Mouse (Mus musculus) myocyte (in vitro differentiated cells): ENCODE measurements around the gene Ascc1.

ENCODE experiments used
- CEBPB ChIP-seq: IDR thresholded peaks from 2 replicates; pipeline ENCODE4 v1.6.1; 2011; ENCODE audit warnings: mild to moderate bottlenecking, moderate library complexity; ENCODE audit not compliant: poor library complexity, insufficient read depth, severe bottlenecking
- E2F4 ChIP-seq: IDR thresholded peaks from one replicate; pipeline ENCODE4 v1.6.1; 2011; ENCODE audit warnings: mild to moderate bottlenecking, control low read depth, moderate library complexity; ENCODE audit not compliant: insufficient read depth
- MAX ChIP-seq: IDR thresholded peaks from one replicate; pipeline ENCODE4 v1.6.1; 2011; ENCODE audit warnings: low read depth, mild to moderate bottlenecking, control low read depth
- MYOD1 ChIP-seq, 3 experiments: IDR thresholded peaks; one replicate each; pipeline ENCODE4 v1.6.1; 2011; ENCODE audit warnings: control low read depth in 2 of 3, low read depth in 2 of 3, mild to moderate bottlenecking in 2 of 3, moderate library complexity in 1 of 3; ENCODE audit not compliant: insufficient read length in 2 of 3, control insufficient read depth in 1 of 3
- MYOG ChIP-seq, 3 experiments: IDR thresholded peaks; one replicate each; pipeline ENCODE4 v1.6.1; 2011; ENCODE audit warnings: control low read depth in 2 of 3, low read depth in 2 of 3, mild to moderate bottlenecking in 2 of 3; ENCODE audit not compliant: insufficient read length in 2 of 3, control insufficient read depth in 1 of 3, insufficient read depth in 1 of 3
- POLR2A ChIP-seq: IDR thresholded peaks from one replicate; pipeline ENCODE4 v1.6.1; 2011; ENCODE audit warnings: low read depth, mild to moderate bottlenecking, control low read depth, moderate library complexity; ENCODE audit not compliant: insufficient read length
- POLR2AphosphoS2 ChIP-seq: IDR thresholded peaks from one replicate; pipeline ENCODE4 v1.6.1; 2011; ENCODE audit warnings: low read depth, control low read depth; ENCODE audit not compliant: insufficient read length
- REST ChIP-seq: IDR thresholded peaks from one replicate; pipeline ENCODE4 v1.6.1; 2011; ENCODE audit warnings: mild to moderate bottlenecking, control low read depth, moderate library complexity; ENCODE audit not compliant: insufficient read depth, insufficient read length
- SRF ChIP-seq: IDR thresholded peaks from one replicate; pipeline ENCODE4 v1.6.1; 2011; ENCODE audit warnings: low read depth; ENCODE audit not compliant: control insufficient read depth, insufficient read length
- TCF12 ChIP-seq: IDR thresholded peaks from one replicate; pipeline ENCODE4 v1.6.1; 2011; ENCODE audit warnings: mild to moderate bottlenecking, control low read depth; ENCODE audit not compliant: poor library complexity, insufficient read depth, severe bottlenecking
- TCF3 ChIP-seq: IDR thresholded peaks from one replicate; pipeline ENCODE4 v1.6.1; 2011; ENCODE audit warnings: low read depth, control low read depth; ENCODE audit not compliant: insufficient read length
- USF1 ChIP-seq: IDR thresholded peaks from one replicate; pipeline ENCODE4 v1.6.1; 2011; ENCODE audit warnings: low read depth, mild to moderate bottlenecking, control low read depth, moderate library complexity

DNA sequence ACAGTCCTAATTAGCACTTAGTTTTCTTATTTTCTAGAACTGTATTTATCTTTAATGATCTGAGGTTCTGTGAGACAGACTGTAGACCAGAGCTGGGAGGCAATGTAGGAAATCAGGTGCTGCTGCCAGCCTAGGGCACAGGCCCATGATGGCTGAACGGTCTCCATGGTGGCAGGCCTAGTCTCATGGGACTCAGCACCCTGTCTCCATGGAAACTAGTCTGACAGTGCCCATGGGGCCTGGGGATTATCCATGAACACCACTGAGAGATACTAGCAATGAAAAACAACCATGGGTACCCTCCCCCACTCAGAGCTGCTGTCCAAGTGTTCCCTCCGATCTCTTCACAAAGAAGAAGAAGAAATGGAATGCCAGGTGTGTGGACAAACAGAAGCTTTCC, 29.4 kb downstream of the Ascc1 start:
- TF ChIP-seq MAX (no peak), POLR2A (no peak), E2F4 (no peak), MYOD1 (IDR thresholded peaks at IDR 0.05; ENCODE audit: control insufficient read depth in 1 of 3, insufficient read length in 2 of 3, low read depth in 2 of 3) (no peak), TCF3 (no peak), CEBPB (no peak), SRF (no peak), POLR2AphosphoS2 (no peak), REST (no peak), USF1 (no peak), MYOG (IDR thresholded peaks at IDR 0.05; ENCODE audit: control insufficient read depth in 1 of 3, insufficient read depth in 1 of 3, insufficient read length in 2 of 3, low read depth in 2 of 3) (no peak), TCF12 (no peak)
